Mouse (Mus musculus) thymus, postnatal 0 days (tissue): ENCODE data around the gene Ulk4. TPM values are rescaled to one million over a fixed set of nuclear protein-coding genes. Genes with fewer than 3 reads are reported as not detected.
"Not testable (repeated sequence)": the region's sequence is repeated elsewhere in the genome, so short reads cannot be mapped to it uniquely, and the experiment has no call there.

Source experiments
- DNase-seq: peaks from one replicate; pipeline ENCODE4 v3.0.0-alpha.2; 2015; ENCODE audit warnings: low spot score
- polyA plus RNA-seq: library from polyadenylated mRNA; unstranded; fragments of >200 nt; fragmentation: Nextera tagmentation; extraction: Ambion mirVana; gene quantifications from 2 replicates; pipeline ENCODE4 v1.2.1, GENCODE M21; 2015

Gene Ulk4
- polyA plus RNA-seq, 1 experiment from 2014 or later: 55.5 TPM

- no peak for DNase-seq
Observed at GRCm38 (mm10) chr9:120946131-120946530, 330.9 kb downstream of the Ulk4 start.

GRCm38 (mm10) chr9:120944211-120944610 lies 332.8 kb downstream of the Ulk4 start:
- DNase-seq: no peak

- DNase-seq: no peak
Observed at GRCm38 (mm10) chr9:120943757-120944156, 333.2 kb downstream of the Ulk4 start.

- DNase-seq: no peak
Observed at GRCm38 (mm10) chr9:120940858-120941257, 336.1 kb downstream of the Ulk4 start.

- peak; percentile 41 for DNase-seq
Observed at GRCm38 (mm10) chr9:120936351-120936750, 340.6 kb downstream of the Ulk4 start.

GRCm38 (mm10) chr9:120935634-120935922 lies 341.4 kb downstream of the Ulk4 start:
- peak; percentile 22 for DNase-seq

GRCm38 (mm10) chr9:120934821-120935633 lies 342.0 kb downstream of the Ulk4 start:
- DNase-seq: no peak

- DNase-seq: peak; percentile 39
Observed at GRCm38 (mm10) chr9:120933886-120934758, 342.9 kb downstream of the Ulk4 start.

- peak; percentile 52 for DNase-seq
Observed at GRCm38 (mm10) chr9:120933587-120933885, 343.5 kb downstream of the Ulk4 start.

- DNase-seq: peak; percentile 97
Observed at GRCm38 (mm10) chr9:120932797-120933586, 344.0 kb downstream of the Ulk4 start.

GRCm38 (mm10) chr9:120932371-120932770 lies 344.6 kb downstream of the Ulk4 start:
- DNase-seq: no peak

GRCm38 (mm10) chr9:120930811-120931210 lies 346.2 kb downstream of the Ulk4 start:
- no peak for DNase-seq

- DNase-seq: no peak
Observed at GRCm38 (mm10) chr9:120930021-120930420, 347.0 kb downstream of the Ulk4 start.

GRCm38 (mm10) chr9:120929081-120929480 lies 347.9 kb downstream of the Ulk4 start, which contains the start of gene Ctnnb1:
TSS of gene Ctnnb1 (plus strand) at chr9:120929216.
- DNase-seq: no peak

- DNase-seq: no peak
Observed at GRCm38 (mm10) chr9:120926939-120927606, 349.9 kb downstream of the Ulk4 start.

GRCm38 (mm10) chr9:120926126-120926525 lies 350.9 kb downstream of the Ulk4 start:
- no peak for DNase-seq

GRCm38 (mm10) chr9:120919130-120919529 lies 357.9 kb downstream of the Ulk4 start:
- DNase-seq: no peak

GRCm38 (mm10) chr9:120918642-120919041 lies 358.4 kb downstream of the Ulk4 start:
- no peak for DNase-seq

GRCm38 (mm10) chr9:120918211-120918610 lies 358.8 kb downstream of the Ulk4 start:
- DNase-seq: no peak

- not testable (repeated sequence) for DNase-seq
Observed at GRCm38 (mm10) chr9:120917619-120918018, 359.4 kb downstream of the Ulk4 start.

GRCm38 (mm10) chr9:120914877-120915459 lies 362.0 kb downstream of the Ulk4 start:
- peak; percentile 77 for DNase-seq
